Mouse (Mus musculus) lung, adult 2 months (tissue): ENCODE measurements around the gene Kif18b.

Experiments used
- CTCF ChIP-seq: fragments of 200-500 bp; IDR thresholded peaks from 2 replicates; pipeline ENCODE4 v1.5.1; 2011; ENCODE audit warnings: mild to moderate bottlenecking, low read length, control low read depth; ENCODE audit not compliant: insufficient read depth
- POLR2A ChIP-seq: fragments of 200-500 bp; IDR thresholded peaks from 2 replicates; pipeline ENCODE4 v1.6.1; 2011; ENCODE audit warnings: low read depth, mild to moderate bottlenecking, control low read depth, low read length, borderline replicate concordance; ENCODE audit errors: extremely low read depth

GRCm38 (mm10) chr11:102963246-102963854 lies 38.4 kb upstream of the Kif18b start:
- TF ChIP-seq POLR2A (no peak), CTCF (no peak)
